Mouse (Mus musculus) olfactory bulb, adult 2 months (tissue): ENCODE measurements around the gene Tmco5.

ENCODE experiments used
- CTCF ChIP-seq: fragments of 200-500 bp; IDR thresholded peaks from 2 replicates; pipeline ENCODE4 v1.5.1; 2012; ENCODE audit warnings: low read depth, mild to moderate bottlenecking, low read length, moderate library complexity; ENCODE audit not compliant: insufficient read depth
- POLR2A ChIP-seq: fragments of 200-500 bp; IDR thresholded peaks from 2 replicates; pipeline ENCODE4 v1.6.1; 2012; ENCODE audit warnings: mild to moderate bottlenecking, low read depth, low read length, moderate library complexity; ENCODE audit not compliant: insufficient read depth

GRCm38 (mm10) chr2:116879730-116880129 is 1.2 kb downstream of the Tmco5 start:
- TF ChIP-seq POLR2A = no peak
- TF ChIP-seq CTCF = no peak
